Mouse (Mus musculus) heart, adult 2 months (tissue): ENCODE measurements around the gene 4930535I16Rik.

Experiments used
- CTCF ChIP-seq: fragments of 200-600 bp; IDR thresholded peaks from 2 replicates; pipeline ENCODE4 v1.8.1; 2022; ENCODE audit warnings: antibody characterized with exemption, mild to moderate bottlenecking, moderate library complexity
- EP300 ChIP-seq: fragments of 200-500 bp; IDR thresholded peaks from 2 replicates; pipeline ENCODE4 v1.6.1; 2011; ENCODE audit warnings: low read depth, low read length, control low read depth; ENCODE audit not compliant: insufficient read depth
- POLR2A ChIP-seq: fragments of 200-500 bp; IDR thresholded peaks from 2 replicates; pipeline ENCODE4 v1.6.1; 2011; ENCODE audit warnings: mild to moderate bottlenecking, low read depth, low read length, control low read depth; ENCODE audit not compliant: insufficient read depth

DNA sequence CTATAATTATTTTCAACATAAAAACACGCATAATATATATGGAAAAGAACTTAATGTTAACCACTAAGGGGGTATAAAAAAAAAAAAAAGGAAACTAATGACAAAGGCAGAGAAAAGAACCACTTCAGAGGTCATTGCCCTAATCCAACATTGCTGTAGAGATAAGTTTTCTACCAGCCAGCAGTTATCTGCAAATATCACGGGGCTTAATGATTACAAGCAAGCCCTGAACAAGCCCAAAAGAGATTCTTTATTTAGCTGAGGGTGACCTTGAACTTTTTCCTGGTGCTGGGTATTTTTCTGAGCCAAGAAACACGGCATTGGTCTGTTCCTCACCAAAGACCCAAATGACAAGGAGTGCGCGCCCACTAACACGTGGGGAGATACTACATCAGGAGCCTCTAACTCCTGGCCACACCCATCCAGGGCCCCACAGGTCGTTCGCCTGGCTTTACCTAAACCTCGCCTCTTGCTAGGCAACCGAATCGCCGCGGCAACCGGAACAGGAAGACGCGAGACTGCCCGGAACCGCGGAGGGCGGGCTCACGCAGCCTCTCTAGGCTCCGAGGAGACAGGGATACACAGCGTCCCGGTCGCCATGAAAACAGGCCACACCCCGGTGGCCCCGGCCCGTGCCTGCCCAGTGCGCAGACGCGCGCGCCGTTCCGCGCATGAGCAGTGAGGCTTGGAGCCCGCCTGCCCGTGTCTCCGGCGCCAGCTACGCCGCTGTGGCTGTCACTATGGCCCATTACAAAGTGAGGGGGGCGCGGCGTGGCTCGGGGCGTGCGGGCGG, 13.3 kb downstream of the 4930535I16Rik start, which contains the start of gene Mycbp:
- TF ChIP-seq CTCF, result no peak
- peak; percentile 86 for TF ChIP-seq POLR2A
- peak; percentile 81; the same call in 1 of the 2 replicates for TF ChIP-seq EP300
